Mouse (Mus musculus): Measurements from ENCODE around the gene Cacna1a. TPM values are rescaled to one million over a fixed set of nuclear protein-coding genes. Genes with fewer than 3 reads are reported as not detected.

The Cacna1a gene
- total and polyA plus RNA-seq, 2 experiments from 2014 or later, result 15.4 to 134 TPM

DNA sequence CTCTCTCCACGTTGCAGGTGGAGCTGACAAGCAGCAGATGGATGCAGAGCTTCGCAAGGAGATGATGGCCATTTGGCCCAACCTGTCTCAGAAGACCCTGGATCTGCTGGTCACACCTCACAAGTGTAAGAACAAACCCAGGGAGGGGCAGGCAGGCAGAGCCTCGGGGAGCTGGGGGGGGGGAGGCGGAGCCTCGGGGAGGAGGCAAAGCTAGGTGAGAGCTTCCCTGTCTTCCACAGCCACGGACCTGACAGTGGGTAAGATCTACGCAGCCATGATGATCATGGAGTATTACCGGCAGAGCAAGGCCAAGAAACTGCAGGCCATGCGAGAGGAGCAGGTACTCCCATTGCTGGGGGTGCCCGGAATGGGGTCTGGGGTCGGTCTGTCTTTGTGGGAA lies 241.3 kb downstream of the Cacna1a start:
- ATAC-seq (ENCODE audit: low FRiP score) (no peak), DNase-seq (ENCODE audit: low spot score) (no peak)

DNA sequence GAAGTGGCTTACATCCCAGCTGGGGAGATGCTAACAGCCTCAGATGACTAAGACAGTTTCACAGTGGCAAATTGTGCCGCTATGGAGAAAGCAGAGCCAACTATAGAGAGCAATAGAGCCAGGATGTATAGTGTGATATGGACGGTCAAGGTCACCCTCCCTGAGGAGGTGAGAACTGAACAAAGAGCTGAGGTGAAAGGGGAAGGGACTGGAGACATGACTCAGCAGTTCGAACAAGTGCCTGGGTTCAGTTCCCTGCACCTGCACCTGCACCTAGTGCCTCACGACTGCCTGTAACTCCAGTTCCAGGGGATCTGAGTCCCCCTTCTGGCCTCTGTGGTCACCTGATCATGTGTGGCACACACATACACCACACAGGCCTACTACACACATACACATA lies 241.9 kb downstream of the Cacna1a start:
- Histone ChIP-seq H3K36me3 (ENCODE audit: insufficient read depth, low read length) (peaks cover 28% of the 10 kb centered on the region), H3K27me3 (ENCODE audit: insufficient read depth, low read length) (no peaks in the 10 kb centered on the region), H3K4me1 (ENCODE audit: insufficient read depth, low read length) (0 out of 2 replicates have a peak, but pooled peaks cover 4% of the 10 kb centered on the region), H3K4me2 (ENCODE audit: low read depth, low read length, poor library complexity, severe bottlenecking) (no peak overlapping the region), H3K9ac (replicated peaks; ENCODE audit: low read length, poor library complexity, severe bottlenecking) (no peak overlapping the region), H3K4me3 (ENCODE audit: low read depth, low read length) (no peak overlapping the region), H3K9me3 (ENCODE audit: low read length) (no peaks in the 10 kb centered on the region), H3K27ac (ENCODE audit: low read depth, low read length) (no peak overlapping the region)
- TF ChIP-seq CTCF (IDR thresholded peaks at IDR 0.05), result no peak
- no peak for DNase-seq (ENCODE audit: low spot score)
- ATAC-seq (ENCODE audit: low FRiP score), result no peak
- 81% methylated on average over 4 of the region's 4 CpGs for WGBS

More for the DNA sequence above, 241.3 kb downstream of the Cacna1a start:
- no peaks in the 10 kb centered on the region for H3K4me1 ChIP-seq (ENCODE audit: insufficient read depth, low read length)
- WGBS, result 74% methylated on average over 10 of the region's 11 CpGs
- H3K27ac ChIP-seq (ENCODE audit: low read depth, low read length), result no peak overlapping the region
- no peak overlapping the region for H3K4me2 ChIP-seq (ENCODE audit: low read depth, low read length, poor library complexity, severe bottlenecking)
- H3K4me3 ChIP-seq (ENCODE audit: low read depth, low read length), result no peak overlapping the region
- no peak overlapping the region for H3K9ac ChIP-seq (replicated peaks; ENCODE audit: low read length, poor library complexity, severe bottlenecking)
- H3K36me3 ChIP-seq (ENCODE audit: insufficient read depth, low read length), result peaks cover 28% of the 10 kb centered on the region
- H3K9me3 ChIP-seq (ENCODE audit: low read length), result no peaks in the 10 kb centered on the region
- no peaks in the 10 kb centered on the region for H3K27me3 ChIP-seq (ENCODE audit: insufficient read depth, low read length)
- no peak for TF ChIP-seq CTCF (IDR thresholded peaks at IDR 0.05)

DNA sequence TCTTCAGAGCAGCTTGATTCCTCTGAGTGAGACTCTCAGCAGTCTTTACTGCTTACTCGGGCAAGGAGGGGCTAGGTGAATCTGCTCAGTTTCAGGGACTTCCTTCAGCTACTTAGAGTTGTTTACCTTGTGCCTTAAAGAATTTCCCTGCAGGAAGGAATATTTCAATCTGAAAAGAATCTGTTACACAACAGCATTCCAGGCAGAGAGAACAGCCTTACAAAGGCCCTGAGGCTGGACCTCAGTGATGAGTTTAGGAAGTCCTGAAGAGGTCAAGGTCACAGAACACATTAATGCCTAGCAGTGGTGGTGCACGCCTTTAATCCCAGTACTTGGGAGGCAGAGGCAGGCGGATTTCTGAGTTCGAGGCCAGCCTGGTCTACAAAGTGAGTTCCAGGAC lies 243.6 kb downstream of the Cacna1a start:
- ATAC-seq (ENCODE audit: low FRiP score) (no peak), DNase-seq (ENCODE audit: low spot score) (no peak)
- no peak overlapping the region for H3K4me3 ChIP-seq (ENCODE audit: low read depth, low read length)
- H3K9ac ChIP-seq (replicated peaks; ENCODE audit: low read length, poor library complexity, severe bottlenecking), result no peak overlapping the region
- peaks cover 29% of the 10 kb centered on the region for H3K36me3 ChIP-seq (ENCODE audit: insufficient read depth, low read length)
- no peaks in the 10 kb centered on the region for H3K27me3 ChIP-seq (ENCODE audit: insufficient read depth, low read length)
- 96% methylated on average over 4 of the region's 4 CpGs for WGBS
- TF ChIP-seq CTCF (IDR thresholded peaks at IDR 0.05), result no peak
- H3K4me2 ChIP-seq (ENCODE audit: low read depth, low read length, poor library complexity, severe bottlenecking), result no peak overlapping the region
- no peak overlapping the region for H3K27ac ChIP-seq (ENCODE audit: low read depth, low read length)
- H3K9me3 ChIP-seq (ENCODE audit: low read length), result no peaks in the 10 kb centered on the region
- 0 out of 2 replicates have a peak, but pooled peaks cover 4% of the 10 kb centered on the region for H3K4me1 ChIP-seq (ENCODE audit: insufficient read depth, low read length)

DNA sequence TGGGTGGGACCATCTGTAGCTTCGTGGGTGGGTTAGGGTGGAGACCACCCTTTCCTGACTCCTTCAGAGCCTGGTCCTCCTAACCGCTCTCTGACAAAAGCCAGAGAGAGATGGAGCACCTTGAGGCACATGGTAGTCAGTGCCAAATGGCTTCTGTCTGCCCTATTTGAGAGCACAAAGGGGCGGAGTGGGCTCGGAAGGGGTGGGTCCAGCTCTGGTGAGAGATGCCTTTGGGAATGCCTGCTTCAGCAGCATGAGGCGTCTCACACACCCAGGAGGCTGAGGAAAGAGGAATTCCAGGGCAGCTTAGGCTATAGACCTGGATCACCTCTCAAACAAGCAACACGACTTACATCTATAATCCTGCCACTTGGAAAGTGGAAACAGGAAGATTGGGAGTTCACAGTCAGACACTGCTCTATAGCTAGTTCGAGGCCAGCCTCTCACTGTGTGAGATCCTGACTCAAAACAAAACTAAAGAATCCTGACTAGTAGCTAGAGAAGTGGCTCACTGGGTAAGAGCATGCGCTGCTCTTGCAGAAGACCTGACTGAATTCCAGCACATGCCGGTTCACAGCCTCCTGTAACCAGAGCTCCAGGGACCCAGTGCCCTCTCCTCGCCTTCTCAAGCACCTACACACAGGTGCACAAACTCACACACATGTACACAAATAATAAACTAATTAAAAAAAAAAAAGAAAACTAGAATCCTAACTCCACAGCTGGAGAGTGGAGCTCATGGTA lies 245.8 kb downstream of the Cacna1a start:
- Histone ChIP-seq H3K27me3 (ENCODE audit: insufficient read depth, low read length) (no peaks in the 10 kb centered on the region), H3K9me3 (ENCODE audit: low read length) (no peaks in the 10 kb centered on the region), H3K4me1 (ENCODE audit: insufficient read depth, low read length) (0 out of 2 replicates have a peak, but pooled peaks cover 4% of the 10 kb centered on the region), H3K27ac (ENCODE audit: low read depth, low read length) (no peak overlapping the region), H3K36me3 (ENCODE audit: insufficient read depth, low read length) (peaks cover 29% of the 10 kb centered on the region), H3K4me3 (ENCODE audit: low read depth, low read length) (no peak overlapping the region), H3K9ac (replicated peaks; ENCODE audit: low read length, poor library complexity, severe bottlenecking) (no peak overlapping the region; the same call in 1 of the 2 replicates), H3K4me2 (ENCODE audit: low read depth, low read length, poor library complexity, severe bottlenecking) (no peak overlapping the region)
- ATAC-seq (ENCODE audit: low FRiP score), result no peak
- TF ChIP-seq CTCF (IDR thresholded peaks at IDR 0.05), result no peak
- WGBS, result 54% methylated on average over 10 of the region's 10 CpGs
- DNase-seq (ENCODE audit: low spot score), result no peak

DNA sequence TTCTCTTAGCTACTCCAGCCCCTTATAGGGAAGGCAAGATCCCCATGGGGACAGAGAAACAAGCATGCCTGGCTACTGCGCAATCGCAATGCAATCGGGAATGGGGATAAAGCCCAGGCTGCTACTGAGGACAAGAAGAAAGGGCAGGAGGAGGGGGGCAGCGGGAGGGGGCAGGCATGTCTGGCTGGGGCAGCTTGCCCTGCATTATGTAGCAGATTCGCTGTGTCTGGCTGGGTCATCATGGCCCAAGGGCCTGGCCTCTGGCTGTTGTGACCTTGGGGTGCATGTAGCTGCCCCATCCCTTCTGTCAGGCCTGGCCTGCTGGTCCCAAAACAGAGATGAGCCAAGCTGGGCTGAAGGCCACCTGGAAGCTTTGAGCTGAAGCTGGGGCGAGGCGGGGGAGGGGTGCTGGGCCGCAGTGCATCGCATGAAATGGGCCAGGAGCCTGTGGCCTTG lies 246.6 kb downstream of the Cacna1a start:
- Histone ChIP-seq H3K27me3 (ENCODE audit: insufficient read depth, low read length) (no peaks in the 10 kb centered on the region), H3K4me3 (ENCODE audit: low read depth, low read length) (no peak overlapping the region), H3K27ac (ENCODE audit: low read depth, low read length) (peak overlapping the region; percentile 43; the same call in 1 of the 2 replicates), H3K4me1 (ENCODE audit: insufficient read depth, low read length) (0 out of 2 replicates have a peak, but pooled peaks cover 4% of the 10 kb centered on the region), H3K36me3 (ENCODE audit: insufficient read depth, low read length) (peaks cover 22% of the 10 kb centered on the region), H3K9ac (replicated peaks; ENCODE audit: low read length, poor library complexity, severe bottlenecking) (no peak overlapping the region; the same call in 1 of the 2 replicates), H3K9me3 (ENCODE audit: low read length) (no peaks in the 10 kb centered on the region), H3K4me2 (ENCODE audit: low read depth, low read length, poor library complexity, severe bottlenecking) (no peak overlapping the region)
- no peak for TF ChIP-seq CTCF (IDR thresholded peaks at IDR 0.05)
- 21% methylated on average over 9 of the region's 9 CpGs for WGBS
- ATAC-seq (ENCODE audit: low FRiP score) (no peak), DNase-seq (ENCODE audit: low spot score) (peak; percentile 70)

DNA sequence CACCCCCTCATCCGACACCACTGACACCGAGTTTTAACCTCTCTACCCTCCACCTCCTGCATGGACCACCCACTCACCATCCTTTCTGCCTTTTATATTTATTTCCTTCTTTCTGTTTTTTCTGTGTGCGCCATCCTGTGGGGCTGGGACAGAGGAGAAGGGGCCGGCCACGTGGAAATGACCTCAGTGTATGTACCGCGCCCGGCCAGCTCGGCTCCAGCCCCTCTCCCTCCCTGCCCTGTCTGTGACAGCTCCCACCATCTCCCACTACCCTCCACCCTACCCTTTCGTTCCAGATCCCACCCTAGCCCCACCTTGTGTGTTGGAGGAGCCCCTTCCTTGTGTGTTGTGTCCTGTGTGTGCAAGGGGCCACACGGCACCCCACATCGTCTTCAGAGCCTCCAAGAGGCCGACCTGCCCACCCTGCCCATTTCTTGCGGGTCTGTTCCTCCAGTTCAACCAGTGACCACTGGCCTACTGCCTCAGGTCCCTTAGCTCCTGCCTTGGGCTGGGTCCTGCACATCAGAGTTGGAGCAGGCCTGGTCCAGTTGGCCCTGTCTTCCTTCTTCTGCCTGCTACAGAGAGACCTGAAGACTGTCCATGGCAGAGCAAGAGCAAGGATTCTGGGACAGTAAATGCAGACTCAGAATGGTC lies 247.3 kb downstream of the Cacna1a start:
- H3K9ac ChIP-seq (replicated peaks; ENCODE audit: low read length, poor library complexity, severe bottlenecking), result no peak overlapping the region; the same call in 1 of the 2 replicates

More for the DNA sequence above, 247.3 kb downstream of the Cacna1a start:
- Histone ChIP-seq H3K36me3 (ENCODE audit: insufficient read depth, low read length) (peaks cover 18% of the 10 kb centered on the region), H3K4me3 (ENCODE audit: low read depth, low read length) (no peak overlapping the region), H3K4me1 (ENCODE audit: insufficient read depth, low read length) (0 out of 2 replicates have a peak, but pooled peaks cover 4% of the 10 kb centered on the region), H3K9me3 (ENCODE audit: low read length) (no peaks in the 10 kb centered on the region), H3K4me2 (ENCODE audit: low read depth, low read length, poor library complexity, severe bottlenecking) (no peak overlapping the region), H3K27ac (ENCODE audit: low read depth, low read length) (no peak overlapping the region), H3K27me3 (ENCODE audit: insufficient read depth, low read length) (no peaks in the 10 kb centered on the region)
- 64% methylated on average over 14 of the region's 14 CpGs for WGBS
- ATAC-seq (ENCODE audit: low FRiP score) (no peak), DNase-seq (ENCODE audit: low spot score) (no peak)
- no peak for TF ChIP-seq CTCF (IDR thresholded peaks at IDR 0.05)
